Mouse (Mus musculus) ES-E14 (cell line): ENCODE measurements at regions not wholly inside any gene's neighbourhood (a gene's known extent, or its start where the extent isn't known, plus 50 kb on each side); places are given as distances from the start of the nearest gene placed in this dataset.

Source experiments
- HCFC1 ChIP-seq: IDR thresholded peaks from 2 replicates; pipeline ENCODE4 v1.6.1; 2012; ENCODE audit warnings: low read length, inconsistent platforms, borderline replicate concordance; ENCODE audit not compliant: insufficient read depth
- MAFK ChIP-seq: IDR thresholded peaks from 2 replicates; pipeline ENCODE4 v1.6.1; 2014; ENCODE audit warnings: mild to moderate bottlenecking, low read depth, low read length, inconsistent platforms; ENCODE audit not compliant: insufficient read depth

DNA sequence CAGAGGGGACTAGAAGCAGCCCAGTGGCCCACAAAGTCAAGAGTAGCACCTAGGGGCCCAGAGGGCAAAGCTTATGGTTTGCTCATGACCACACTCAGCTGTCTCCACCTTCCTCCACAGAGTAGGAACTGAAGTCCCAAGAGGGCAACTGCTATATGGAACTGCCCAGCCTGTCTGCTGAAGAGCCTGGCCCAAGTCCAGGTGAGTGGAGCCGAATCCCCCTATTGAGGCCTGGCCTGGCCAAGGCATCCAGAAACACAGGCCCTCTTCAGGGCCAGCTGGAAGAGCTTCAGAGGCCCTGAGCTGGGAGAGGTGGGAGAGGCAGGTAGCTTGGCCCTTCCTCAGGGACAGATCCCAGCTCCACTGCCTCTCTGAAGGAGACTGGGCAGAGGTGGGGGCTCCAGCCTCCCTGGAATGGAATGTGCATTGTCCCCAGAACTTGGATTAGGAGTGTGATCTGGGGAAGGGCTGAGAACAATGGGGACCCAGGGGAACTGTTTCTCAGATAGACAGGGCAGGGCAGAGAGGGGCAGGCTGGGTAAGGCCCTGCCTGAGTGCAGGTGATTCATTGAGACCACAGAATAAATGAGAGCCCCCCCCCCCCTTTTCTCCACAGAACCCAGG, 65.7 kb upstream of the Wnt11 start:
- no peak for TF ChIP-seq HCFC1
- no peak for TF ChIP-seq MAFK
